Mouse (Mus musculus): ENCODE measurements around the gene Spcs2. TPM values are rescaled to one million over a fixed set of nuclear protein-coding genes. Genes with fewer than 3 reads are reported as not detected.

Spcs2 gene
- 100 to 1,000 TPM; 150 to 191 TPM for total RNA-seq (2021)
- long read RNA-seq, experiment 1, transcript Spcs2-201 (5 exons, 2,909 nt) = major isoform, 113 of 117 reads
- long read RNA-seq, experiment 1, partial matches to known transcripts = 1 of 117 reads
- long read RNA-seq, experiment 1, other reads (novel, unspliced or antisense) = 1 of 117 reads
- long read RNA-seq, experiment 2, transcript Spcs2-201 (5 exons, 2,909 nt) = major isoform, 342 of 355 reads
- long read RNA-seq, experiment 2, partial matches to known transcripts = 4 of 355 reads
- long read RNA-seq, experiment 2, other reads (novel, unspliced or antisense) = 7 of 355 reads

- no peak for DNase-seq (ENCODE audit: low spot score in 2 of 2)
Observed at GRCm38 (mm10) chr7:99863362-99863761, at the start of gene Spcs2. TSS of gene Spcs2 (minus strand) at chr7:99863462.

- DNase-seq (ENCODE audit: low spot score in 2 of 2) = no peak
Observed at GRCm38 (mm10) chr7:99911038-99911437, 47.8 kb upstream of the Spcs2 start.

GRCm38 (mm10) chr7:99907463-99907862 lies 44.2 kb upstream of the Spcs2 start:
- no peak for DNase-seq (ENCODE audit: low spot score in 2 of 2)

GRCm38 (mm10) chr7:99906346-99906745 lies 43.1 kb upstream of the Spcs2 start:
- no peak for DNase-seq (ENCODE audit: low spot score in 2 of 2)

- no peak for DNase-seq (ENCODE audit: low spot score in 2 of 2)
Observed at GRCm38 (mm10) chr7:99904421-99905005, 41.3 kb upstream of the Spcs2 start.

GRCm38 (mm10) chr7:99902918-99903665 lies 39.8 kb upstream of the Spcs2 start:
- no peak for DNase-seq (ENCODE audit: low spot score in 2 of 2)

GRCm38 (mm10) chr7:99902208-99902607 lies 38.9 kb upstream of the Spcs2 start:
- no peak for DNase-seq (ENCODE audit: low spot score in 2 of 2)

- DNase-seq (ENCODE audit: low spot score in 2 of 2) = no peak
Observed at GRCm38 (mm10) chr7:99896905-99897304, 33.6 kb upstream of the Spcs2 start.

- DNase-seq (ENCODE audit: low spot score in 2 of 2) = no peak
Observed at GRCm38 (mm10) chr7:99894478-99894877, 31.2 kb upstream of the Spcs2 start.

GRCm38 (mm10) chr7:99893967-99894366 lies 30.7 kb upstream of the Spcs2 start:
- no peak for DNase-seq (ENCODE audit: low spot score in 2 of 2)

GRCm38 (mm10) chr7:99892351-99892750 lies 29.1 kb upstream of the Spcs2 start:
- DNase-seq (ENCODE audit: low spot score in 2 of 2) = no peak

- DNase-seq (ENCODE audit: low spot score in 2 of 2) = no peak
Observed at GRCm38 (mm10) chr7:99891471-99891870, 28.2 kb upstream of the Spcs2 start.

- no peak for DNase-seq (ENCODE audit: low spot score in 2 of 2)
Observed at GRCm38 (mm10) chr7:99890168-99890755, 27.0 kb upstream of the Spcs2 start.

- DNase-seq (ENCODE audit: low spot score in 2 of 2) = no peak
Observed at GRCm38 (mm10) chr7:99889175-99889880, 26.1 kb upstream of the Spcs2 start.

- DNase-seq (ENCODE audit: low spot score in 2 of 2) = no peak
Observed at GRCm38 (mm10) chr7:99887743-99888142, 24.5 kb upstream of the Spcs2 start.

- DNase-seq (ENCODE audit: low spot score in 2 of 2) = no peak
Observed at GRCm38 (mm10) chr7:99887230-99887735, 24.0 kb upstream of the Spcs2 start.

GRCm38 (mm10) chr7:99878254-99878653 lies 15.0 kb upstream of the Spcs2 start:
- DNase-seq (ENCODE audit: low spot score in 2 of 2) = no peak

- DNase-seq (ENCODE audit: low spot score in 2 of 2) = peak; percentile 80 to 86
Observed at GRCm38 (mm10) chr7:99876345-99876744, 13.1 kb upstream of the Spcs2 start.

- no peak for DNase-seq (ENCODE audit: low spot score in 2 of 2)
Observed at GRCm38 (mm10) chr7:99875891-99876290, 12.6 kb upstream of the Spcs2 start.

GRCm38 (mm10) chr7:99873965-99874364 lies 10.7 kb upstream of the Spcs2 start:
- DNase-seq (ENCODE audit: low spot score in 2 of 2) = no peak

- no peak for DNase-seq (ENCODE audit: low spot score in 2 of 2)
Observed at GRCm38 (mm10) chr7:99869296-99869695, 6.0 kb upstream of the Spcs2 start.
